Mouse (Mus musculus) lung, embryonic 14.5 days (tissue): Measurements from ENCODE around the gene Cytl1. TPM values are rescaled to one million over a fixed set of nuclear protein-coding genes. Genes with fewer than 3 reads are reported as not detected.

Experiments used
- ATAC-seq: fragments of 200-750 bp; cut with Nextera tagmentation; 2 replicates; pipeline ENCODE4 v1.8.0; 2017; ENCODE audit warnings: mild to moderate bottlenecking, moderate TSS enrichment, moderate library complexity; ENCODE audit not compliant: insufficient read depth
- DNase-seq: peaks from one replicate; pipeline ENCODE4 v3.0.0-alpha.2; 2015
- H3K27ac ChIP-seq: fragments of 300-500 bp; sonication (generic); 2 replicates; pipeline ENCODE4 v1.5.1; 2014; ENCODE audit warnings: low read depth, mild to moderate bottlenecking, moderate library complexity
- H3K27me3 ChIP-seq: fragments of 300-500 bp; sonication (generic); 2 replicates; pipeline ENCODE4 v1.6.1; 2014; ENCODE audit warnings: low read length, control low read depth; ENCODE audit not compliant: insufficient read depth
- H3K36me3 ChIP-seq: fragments of 300-500 bp; sonication (generic); 2 replicates; pipeline ENCODE4 v1.6.1; 2014; ENCODE audit warnings: control low read depth; ENCODE audit not compliant: insufficient read depth
- H3K4me1 ChIP-seq: fragments of 300-500 bp; sonication (generic); 2 replicates; pipeline ENCODE4 v1.6.1; 2014; ENCODE audit warnings: antibody characterized with exemption, control low read depth; ENCODE audit not compliant: insufficient read depth
- H3K4me2 ChIP-seq: fragments of 300-500 bp; sonication (generic); 2 replicates; pipeline ENCODE4 v1.6.1; 2014; ENCODE audit warnings: mild to moderate bottlenecking
- H3K4me3 ChIP-seq: fragments of 300-500 bp; sonication (generic); 2 replicates; pipeline ENCODE4 v1.5.1; 2014; ENCODE audit warnings: low read depth, low read length
- H3K9ac ChIP-seq: fragments of 300-500 bp; sonication (generic); 2 replicates; pipeline ENCODE4 v1.6.1; 2014
- H3K9me3 ChIP-seq: fragments of 300-500 bp; sonication (generic); 2 replicates; pipeline ENCODE4 v1.6.1; 2016; ENCODE audit warnings: low read depth, low read length, control low read depth
- CTCF ChIP-seq: IDR thresholded peaks from 2 replicates; pipeline ENCODE4 v1.5.1; 2016; ENCODE audit warnings: antibody characterized with exemption, low read depth
- WGBS: fragments of 180-500 bp; shearing (Covaris S2); extraction: QIAGEN DNeasy Blood & Tissue Kit; methylation state at CpG from one replicate; pipeline ENCODE4 v1.1.7; 2014; 5-methylcytosine and 5-hydroxymethylcytosine counted together
- polyA plus RNA-seq: library from polyadenylated mRNA; unstranded; fragments of >200 nt; fragmentation: Nextera tagmentation; extraction: Ambion mirVana; gene quantifications from 2 replicates; pipeline ENCODE4 v1.2.1, GENCODE M21; 2014

The Cytl1 gene
- polyA plus RNA-seq, 1 experiment from 2014 or later = 29.2 TPM

DNA sequence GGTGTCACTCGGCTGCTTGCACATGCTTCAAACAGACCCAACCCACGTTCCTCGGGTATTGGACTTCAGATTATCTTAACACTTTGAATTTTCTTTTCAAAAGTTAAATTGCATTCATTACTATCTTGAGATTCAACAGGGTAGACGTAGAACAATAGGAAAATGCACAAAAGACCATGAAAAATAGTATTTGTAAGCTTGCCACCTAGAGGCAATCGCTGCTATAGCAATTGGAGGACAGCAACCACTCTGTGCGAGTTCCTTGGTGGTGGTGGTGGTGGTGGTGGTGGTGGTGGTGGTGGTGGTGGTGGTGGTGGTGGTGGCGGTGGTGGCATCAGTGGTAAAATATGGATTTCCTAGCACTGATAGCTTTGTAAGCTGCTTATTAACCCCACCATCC lies 894 bp downstream of the Cytl1 start:
- Histone ChIP-seq H3K4me1 (no peaks in the 10 kb centered on the region), H3K9ac (no peak overlapping the region), H3K9me3 (no peaks in the 10 kb centered on the region), H3K36me3 (no peaks in the 10 kb centered on the region), H3K4me3 (no peak overlapping the region), H3K27me3 (no peaks in the 10 kb centered on the region), H3K4me2 (no peak overlapping the region), H3K27ac (no peak overlapping the region)
- 52% methylated on average over 7 of the region's 7 CpGs for WGBS
- peak; percentile 50 for TF ChIP-seq CTCF
- DNase-seq (peak; percentile 43), ATAC-seq (no peak)

DNA sequence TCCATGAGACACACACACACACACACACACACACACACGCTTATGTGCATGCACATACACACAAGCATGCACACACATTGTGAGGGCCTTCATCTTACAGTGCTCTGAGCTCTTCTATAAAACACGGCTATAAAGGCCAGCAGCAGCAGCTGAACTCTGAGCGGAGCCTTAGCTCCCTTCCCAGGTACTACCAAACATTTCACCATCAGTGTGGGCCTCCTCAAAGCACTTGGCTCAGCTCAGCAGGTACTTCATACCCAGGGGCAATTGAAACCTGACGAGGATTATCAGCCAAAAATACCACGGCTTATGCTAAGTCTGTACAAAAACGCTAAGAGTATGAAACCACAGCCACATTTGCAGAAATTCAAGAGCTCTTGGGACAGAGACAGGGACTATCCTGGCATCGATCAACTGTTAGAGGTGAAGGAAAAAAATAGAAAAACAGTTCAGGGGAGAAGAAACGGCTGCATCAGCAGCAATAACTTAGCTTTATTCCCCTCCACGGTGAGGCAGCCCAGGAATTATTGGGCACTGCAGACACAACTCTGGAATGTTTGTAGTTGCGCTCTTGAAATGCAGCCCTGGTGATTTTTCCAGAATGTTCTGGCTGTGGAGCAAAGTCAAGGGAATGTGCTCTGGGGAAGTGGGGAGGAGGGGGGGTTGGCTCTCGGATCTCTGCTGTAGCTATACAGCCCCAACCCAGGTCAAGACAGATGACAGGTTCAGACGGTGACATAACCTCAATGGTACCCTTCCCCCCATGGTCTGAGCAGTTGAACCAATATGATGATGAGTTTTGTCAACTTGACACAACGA lies 8.8 kb downstream of the Cytl1 start:
- no peak for TF ChIP-seq CTCF
- Histone ChIP-seq H3K27ac (no peak overlapping the region), H3K9ac (no peak overlapping the region), H3K4me3 (no peak overlapping the region), H3K9me3 (no peaks in the 10 kb centered on the region; the same call in 1 of the 2 replicates), H3K36me3 (no peaks in the 10 kb centered on the region), H3K27me3 (no peaks in the 10 kb centered on the region), H3K4me2 (no peak overlapping the region), H3K4me1 (no peaks in the 10 kb centered on the region)
- whole genome bisulfite sequencing = 66% methylated on average over 13 of the region's 13 CpGs
- DNase-seq = no peak
- no peak for ATAC-seq

DNA sequence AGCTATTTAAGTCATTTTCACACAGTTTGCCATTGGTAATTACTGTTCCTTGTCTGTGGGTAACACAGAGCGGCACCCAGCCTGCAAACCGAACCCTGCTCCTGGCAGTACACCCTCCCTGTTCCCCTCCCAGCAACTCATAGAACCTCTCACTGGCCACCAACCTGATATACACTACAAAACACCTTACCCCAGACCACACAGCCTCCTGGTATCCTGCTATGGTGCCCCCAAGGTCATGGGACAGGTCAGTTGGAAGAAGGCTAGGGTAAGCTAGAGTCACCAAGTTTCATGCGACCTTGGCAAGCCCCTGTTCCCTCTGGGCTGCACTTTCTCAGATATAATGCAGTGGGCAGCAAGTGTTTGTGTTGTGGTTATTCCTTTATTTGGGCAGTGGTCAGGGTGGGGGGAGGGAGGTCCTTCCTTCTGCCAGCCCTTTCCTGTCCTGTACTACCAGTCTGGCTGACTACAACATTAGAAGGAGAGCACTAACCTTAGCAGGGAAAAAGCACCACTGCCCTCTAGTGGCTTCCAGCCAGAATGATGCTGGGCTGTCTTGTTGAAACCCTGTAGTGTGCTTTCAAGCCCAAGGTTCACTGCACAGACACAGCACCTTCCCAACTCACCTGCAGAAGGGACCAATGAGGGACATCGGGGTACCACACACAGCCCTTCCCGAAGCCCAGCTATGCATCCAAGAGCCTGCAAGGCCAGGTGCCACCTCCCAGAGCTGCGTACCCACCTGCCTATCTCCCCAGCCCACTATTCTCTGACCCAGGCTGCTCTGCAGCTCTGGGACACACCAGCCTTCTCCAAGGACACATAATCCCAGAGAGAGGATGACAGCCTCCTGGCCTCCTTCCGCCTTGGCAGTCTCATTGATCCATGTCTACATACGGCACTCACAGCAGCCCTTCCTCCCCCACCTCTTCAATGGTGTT lies 17.0 kb downstream of the Cytl1 start:
- no peak overlapping the region for H3K9ac ChIP-seq
- no peaks in the 10 kb centered on the region for H3K4me1 ChIP-seq
- DNase-seq = peak; percentile 86
- WGBS = 60% methylated on average over 8 of the region's 8 CpGs
- H3K4me3 ChIP-seq = no peak overlapping the region
- ATAC-seq = peak; percentile 85
- peak; percentile 91 for TF ChIP-seq CTCF
- no peak overlapping the region for H3K4me2 ChIP-seq
- H3K27me3 ChIP-seq = no peaks in the 10 kb centered on the region
- no peak overlapping the region for H3K27ac ChIP-seq
- no peaks in the 10 kb centered on the region for H3K9me3 ChIP-seq
- no peaks in the 10 kb centered on the region for H3K36me3 ChIP-seq

DNA sequence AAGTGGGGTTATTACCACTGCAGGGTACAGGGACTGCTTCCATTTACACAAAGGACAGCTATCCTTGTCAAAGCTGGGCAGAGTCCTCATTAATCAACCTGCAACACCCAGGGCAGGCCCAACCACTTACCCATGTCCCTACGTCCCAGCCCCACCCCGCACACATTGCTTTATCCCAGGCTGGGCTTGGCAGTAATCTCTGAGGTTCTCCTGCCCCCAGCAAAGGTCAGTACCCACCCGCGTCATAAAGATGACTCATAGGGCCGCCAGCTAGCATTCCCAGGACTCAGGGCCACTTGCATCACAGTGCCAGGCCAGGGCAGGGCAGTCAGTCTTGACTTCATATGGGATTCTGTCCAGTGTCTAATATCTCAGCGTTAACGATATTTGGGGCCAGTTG lies 18.0 kb downstream of the Cytl1 start:
- no peak for TF ChIP-seq CTCF
- Histone ChIP-seq H3K4me3 (no peak overlapping the region), H3K36me3 (no peaks in the 10 kb centered on the region), H3K9ac (no peak overlapping the region), H3K4me2 (no peak overlapping the region), H3K9me3 (no peaks in the 10 kb centered on the region), H3K27me3 (no peaks in the 10 kb centered on the region), H3K27ac (no peak overlapping the region), H3K4me1 (no peaks in the 10 kb centered on the region)
- DNase-seq (no peak), ATAC-seq (no peak)
- WGBS = 59% methylated on average over 7 of the region's 7 CpGs

DNA sequence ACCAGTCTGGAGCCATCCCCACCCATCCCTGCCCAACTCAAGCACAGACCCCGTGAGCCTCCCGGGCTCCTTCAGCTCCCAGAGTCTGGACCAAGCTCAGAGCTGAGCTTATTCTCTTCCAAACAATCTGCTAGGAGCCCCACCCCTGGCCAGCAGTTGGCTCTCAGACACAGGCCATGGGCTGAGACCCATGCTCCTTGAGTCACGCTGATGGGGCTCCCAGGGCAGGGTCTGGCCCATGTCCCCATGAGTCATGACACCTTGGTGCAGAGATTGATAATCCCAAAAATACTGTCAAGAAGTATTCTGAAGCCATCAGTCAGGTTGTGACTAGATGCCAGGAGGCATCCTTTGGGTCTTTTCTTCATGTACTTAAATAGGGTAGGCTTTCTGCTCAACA lies 26.7 kb downstream of the Cytl1 start:
- Histone ChIP-seq H3K9me3 (no peaks in the 10 kb centered on the region), H3K27ac (no peak overlapping the region), H3K36me3 (no peaks in the 10 kb centered on the region), H3K4me2 (no peak overlapping the region), H3K4me3 (no peak overlapping the region), H3K4me1 (no peaks in the 10 kb centered on the region), H3K9ac (no peak overlapping the region), H3K27me3 (no peaks in the 10 kb centered on the region)
- no peak for TF ChIP-seq CTCF
- 84% methylated on average over 3 of the region's 3 CpGs for WGBS
- ATAC-seq (no peak), DNase-seq (no peak)

DNA sequence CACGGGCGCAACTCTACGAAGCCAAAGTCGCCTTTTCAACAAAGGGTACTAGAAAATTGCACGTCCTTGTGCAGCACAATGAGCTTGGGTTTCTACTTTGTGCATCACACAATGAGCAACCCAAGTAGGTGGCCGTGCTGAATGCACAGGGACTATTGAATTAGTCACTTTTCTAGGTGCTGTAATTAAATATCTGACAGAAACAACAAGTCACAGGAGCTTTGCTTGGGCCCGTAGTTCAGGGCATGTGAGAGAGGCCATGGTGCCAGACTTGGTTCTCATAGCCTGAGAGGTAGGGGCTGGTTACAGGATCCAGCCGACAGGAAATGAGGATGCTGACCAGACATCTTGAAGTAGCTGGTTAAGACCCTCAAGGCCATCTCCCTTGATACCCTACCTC lies 30.5 kb downstream of the Cytl1 start:
- ATAC-seq (no peak), DNase-seq (no peak)
- Histone ChIP-seq H3K9me3 (no peaks in the 10 kb centered on the region), H3K27me3 (no peaks in the 10 kb centered on the region), H3K9ac (no peak overlapping the region), H3K27ac (no peak overlapping the region), H3K4me3 (no peak overlapping the region), H3K4me1 (no peaks in the 10 kb centered on the region), H3K36me3 (no peaks in the 10 kb centered on the region), H3K4me2 (no peak overlapping the region)
- WGBS = 69% methylated on average over 8 of the region's 8 CpGs
- TF ChIP-seq CTCF = no peak

DNA sequence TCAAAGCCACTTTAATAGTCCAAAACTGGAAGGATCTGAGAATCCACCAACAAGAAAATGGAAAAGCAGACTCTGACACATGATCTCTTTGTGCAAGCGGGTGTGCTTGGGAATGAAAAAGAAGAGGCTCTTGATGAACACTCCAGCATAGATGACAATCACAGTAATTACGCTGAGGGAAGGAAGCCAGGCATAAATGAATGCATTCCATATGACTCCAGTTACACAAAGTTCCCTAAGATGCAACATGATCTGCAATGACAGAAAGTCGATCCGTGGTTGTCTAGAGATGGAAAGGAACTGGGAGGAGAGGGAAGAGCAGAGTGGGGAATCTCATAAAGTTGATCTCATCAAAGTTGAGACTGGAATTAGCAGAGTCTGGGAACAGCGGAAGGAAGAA lies 31.9 kb downstream of the Cytl1 start:
- Histone ChIP-seq H3K4me2 (no peak overlapping the region), H3K9me3 (no peaks in the 10 kb centered on the region), H3K9ac (no peak overlapping the region), H3K36me3 (no peaks in the 10 kb centered on the region), H3K27me3 (no peaks in the 10 kb centered on the region), H3K27ac (no peak overlapping the region), H3K4me1 (no peaks in the 10 kb centered on the region), H3K4me3 (no peak overlapping the region)
- no peak for ATAC-seq
- no peak for TF ChIP-seq CTCF
- WGBS = 69% methylated on average over 5 of the region's 5 CpGs
- no peak for DNase-seq
